Mouse (Mus musculus): Measurements from ENCODE around the gene Cyp2w1. TPM values are rescaled to one million over a fixed set of nuclear protein-coding genes. Genes with fewer than 3 reads are reported as not detected.
A peak's percentile ranks its signal among the peaks of the same experiment; 100 is the strongest.

Cyp2w1 gene
- polyA plus RNA-seq, 1 experiment from 2014 or later: not detected

DNA sequence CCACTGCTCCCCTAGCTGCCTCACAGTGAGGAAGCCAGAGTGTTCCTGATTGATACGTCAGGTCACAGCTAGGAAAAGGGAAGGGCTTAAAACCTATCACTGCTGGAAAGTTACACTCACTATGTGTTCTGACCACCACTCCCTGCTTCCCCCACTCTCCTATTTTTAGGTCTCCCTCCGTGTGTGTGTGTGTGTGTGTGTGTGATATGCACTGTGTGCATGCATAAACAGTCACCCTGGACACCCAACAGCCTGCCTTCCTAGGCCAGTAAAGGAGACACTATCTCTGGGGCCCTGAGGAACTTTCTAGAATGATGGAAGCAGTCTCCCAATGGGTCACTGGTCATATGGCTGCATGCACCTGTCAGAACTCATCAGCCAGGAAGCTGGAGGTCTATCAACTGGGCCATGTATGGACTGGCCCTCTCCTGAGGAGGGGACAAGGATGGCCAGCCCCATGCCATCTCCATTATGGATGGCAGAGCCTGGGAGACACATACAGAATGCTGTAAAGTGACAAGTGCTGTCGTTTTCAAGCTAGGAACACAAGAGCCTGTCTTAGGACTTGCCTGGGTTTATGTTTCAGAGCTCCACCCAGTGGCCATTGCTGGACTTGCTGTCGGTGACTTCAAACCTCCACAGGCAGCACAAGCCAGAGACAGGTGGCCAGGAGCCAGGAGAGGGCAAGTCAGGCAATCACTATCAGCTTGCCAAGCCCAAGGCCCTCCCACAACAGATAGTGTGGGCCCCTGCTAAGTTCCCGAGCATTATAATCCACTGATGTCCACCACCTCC lies 45.7 kb downstream of the Cyp2w1 start:
- no peak overlapping the region for H3K4me3 ChIP-seq (ENCODE audit: low read depth, low read length)
- H3K36me3 ChIP-seq (replicated peaks; ENCODE audit: insufficient read depth, low read length): peaks cover 22% of the 10 kb centered on the region
- 0 out of 2 replicates have a peak overlapping the region, but pooled peaks have one; percentile 12 for H3K9ac ChIP-seq (replicated peaks)
- peak overlapping the region; percentile 17; the same call in 1 of the 2 replicates for H3K27ac ChIP-seq (ENCODE audit: low read depth)
- H3K4me1 ChIP-seq (ENCODE audit: insufficient read depth): peaks cover 29% of the 10 kb centered on the region
- DNase-seq: peak; percentile 96
- peak; percentile 86 for ATAC-seq
- 29% methylated on average over 5 of the region's 5 CpGs for WGBS (ENCODE audit: insufficient replicate concordance)
- TF ChIP-seq EP300 (IDR thresholded peaks at IDR 0.05; ENCODE audit: low read depth) (peak; percentile 68; the same call in 1 of the 2 replicates), CTCF (IDR thresholded peaks at IDR 0.05; ENCODE audit: low read depth) (peak; percentile 97)
- H3K27me3 ChIP-seq (ENCODE audit: insufficient read depth, low read length): no peaks in the 10 kb centered on the region
- peak overlapping the region; percentile 47 for H3K4me2 ChIP-seq (ENCODE audit: low read depth, low read length)
- H3K9me3 ChIP-seq (ENCODE audit: low read length): no peaks in the 10 kb centered on the region

DNA sequence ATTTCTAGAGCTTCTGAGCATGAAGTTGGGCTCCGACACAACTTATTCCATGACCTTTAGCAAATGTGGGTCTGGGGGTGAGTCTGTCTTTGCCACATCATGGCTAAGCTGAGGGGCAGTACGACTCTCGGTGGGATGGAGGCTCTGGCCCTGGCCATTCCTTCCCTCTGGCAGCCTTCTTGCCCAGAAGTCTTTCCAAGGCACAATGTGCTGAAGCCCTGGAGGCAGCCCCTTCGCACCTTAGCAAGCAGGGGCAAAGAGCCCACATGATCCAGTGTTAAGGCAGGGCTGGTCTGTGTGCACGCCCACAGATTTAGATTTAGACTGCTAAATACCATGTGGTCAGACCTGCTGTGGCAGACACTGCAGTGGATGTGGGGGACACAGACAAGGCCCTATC lies 46.4 kb downstream of the Cyp2w1 start:
- Histone ChIP-seq H3K27me3 (ENCODE audit: insufficient read depth, low read length) (no peaks in the 10 kb centered on the region), H3K36me3 (replicated peaks; ENCODE audit: insufficient read depth, low read length) (peaks cover 16% of the 10 kb centered on the region), H3K9ac (replicated peaks) (0 out of 2 replicates have a peak overlapping the region, but pooled peaks have one; percentile 12), H3K4me3 (ENCODE audit: low read depth, low read length) (no peak overlapping the region), H3K9me3 (ENCODE audit: low read length) (no peaks in the 10 kb centered on the region), H3K4me1 (ENCODE audit: insufficient read depth) (peaks cover 30% of the 10 kb centered on the region), H3K4me2 (ENCODE audit: low read depth, low read length) (peak overlapping the region; percentile 47), H3K27ac (ENCODE audit: low read depth) (no peak overlapping the region)
- DNase-seq (no peak), ATAC-seq (no peak)
- TF ChIP-seq EP300 (IDR thresholded peaks at IDR 0.05; ENCODE audit: low read depth) (no peak; the same call in 1 of the 2 replicates), CTCF (IDR thresholded peaks at IDR 0.05; ENCODE audit: low read depth) (no peak)
- WGBS (ENCODE audit: insufficient replicate concordance): 76% methylated on average over 5 of the region's 5 CpGs

DNA sequence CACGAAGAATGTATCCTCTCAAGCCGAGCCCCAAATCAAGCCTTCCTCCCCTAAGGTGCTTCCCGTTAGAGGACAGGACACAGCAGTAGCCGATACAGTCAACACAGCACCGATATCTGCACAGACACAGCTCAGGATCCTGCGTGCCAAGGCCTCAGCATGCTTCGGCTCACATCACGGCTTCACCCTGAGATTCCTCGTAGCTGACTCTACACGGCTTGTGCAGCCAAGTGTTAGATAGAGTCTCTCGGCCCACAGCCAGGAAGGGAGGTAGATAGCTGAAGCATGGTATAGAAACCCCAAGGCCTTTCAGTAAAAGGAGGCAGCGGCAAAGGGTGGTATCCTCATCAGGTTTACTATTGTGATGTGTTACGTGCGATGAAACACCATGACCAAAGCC lies 47.6 kb downstream of the Cyp2w1 start:
- Histone ChIP-seq H3K4me1 (ENCODE audit: insufficient read depth) (peaks cover 23% of the 10 kb centered on the region), H3K36me3 (replicated peaks; ENCODE audit: insufficient read depth, low read length) (peaks cover 3% of the 10 kb centered on the region; the same call in 1 of the 2 replicates), H3K27me3 (ENCODE audit: insufficient read depth, low read length) (no peaks in the 10 kb centered on the region), H3K27ac (ENCODE audit: low read depth) (no peak overlapping the region), H3K9ac (replicated peaks) (no peak overlapping the region), H3K9me3 (ENCODE audit: low read length) (no peaks in the 10 kb centered on the region), H3K4me2 (ENCODE audit: low read depth, low read length) (no peak overlapping the region), H3K4me3 (ENCODE audit: low read depth, low read length) (no peak overlapping the region)
- ATAC-seq (no peak), DNase-seq (no peak)
- TF ChIP-seq CTCF (IDR thresholded peaks at IDR 0.05; ENCODE audit: low read depth): no peak
- TF ChIP-seq EP300 (IDR thresholded peaks at IDR 0.05; ENCODE audit: low read depth): no peak
- WGBS (ENCODE audit: insufficient replicate concordance): 85% methylated on average over 14 of the region's 14 CpGs

DNA sequence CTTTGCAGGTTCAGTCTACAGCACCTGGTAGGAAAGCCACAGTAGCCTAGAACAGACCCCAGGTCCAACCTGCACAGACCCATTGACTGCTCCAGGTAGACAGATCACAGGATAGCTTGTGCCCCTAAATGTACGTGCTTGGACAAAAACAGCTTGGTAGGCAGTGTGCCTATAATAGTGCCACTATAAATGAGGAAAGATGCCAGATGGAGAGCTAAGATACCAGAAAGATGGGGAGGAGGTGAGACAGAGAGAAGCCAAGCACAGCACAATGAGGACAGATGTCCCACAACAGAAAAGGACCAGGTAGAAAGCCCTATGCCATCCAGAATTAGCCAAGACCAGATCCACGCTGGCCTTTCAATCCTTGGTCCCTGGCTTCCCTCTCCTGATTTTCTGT lies 49.7 kb downstream of the Cyp2w1 start:
- no peak for TF ChIP-seq CTCF (IDR thresholded peaks at IDR 0.05; ENCODE audit: low read depth)
- TF ChIP-seq EP300 (IDR thresholded peaks at IDR 0.05; ENCODE audit: low read depth): no peak
- no peak overlapping the region for H3K9ac ChIP-seq (replicated peaks)
- DNase-seq: no peak
- no peak for ATAC-seq
- no peaks in the 10 kb centered on the region for H3K9me3 ChIP-seq (ENCODE audit: low read length)
- no peak overlapping the region for H3K4me3 ChIP-seq (ENCODE audit: low read depth, low read length)
- H3K36me3 ChIP-seq (replicated peaks; ENCODE audit: insufficient read depth, low read length): no peaks in the 10 kb centered on the region
- H3K4me2 ChIP-seq (ENCODE audit: low read depth, low read length): no peak overlapping the region
- H3K27me3 ChIP-seq (ENCODE audit: insufficient read depth, low read length): no peaks in the 10 kb centered on the region
- peaks cover 26% of the 10 kb centered on the region for H3K4me1 ChIP-seq (ENCODE audit: insufficient read depth)
- 80% methylated on average over 2 of the region's 2 CpGs for WGBS (ENCODE audit: insufficient replicate concordance)
- H3K27ac ChIP-seq (ENCODE audit: low read depth): no peak overlapping the region

DNA sequence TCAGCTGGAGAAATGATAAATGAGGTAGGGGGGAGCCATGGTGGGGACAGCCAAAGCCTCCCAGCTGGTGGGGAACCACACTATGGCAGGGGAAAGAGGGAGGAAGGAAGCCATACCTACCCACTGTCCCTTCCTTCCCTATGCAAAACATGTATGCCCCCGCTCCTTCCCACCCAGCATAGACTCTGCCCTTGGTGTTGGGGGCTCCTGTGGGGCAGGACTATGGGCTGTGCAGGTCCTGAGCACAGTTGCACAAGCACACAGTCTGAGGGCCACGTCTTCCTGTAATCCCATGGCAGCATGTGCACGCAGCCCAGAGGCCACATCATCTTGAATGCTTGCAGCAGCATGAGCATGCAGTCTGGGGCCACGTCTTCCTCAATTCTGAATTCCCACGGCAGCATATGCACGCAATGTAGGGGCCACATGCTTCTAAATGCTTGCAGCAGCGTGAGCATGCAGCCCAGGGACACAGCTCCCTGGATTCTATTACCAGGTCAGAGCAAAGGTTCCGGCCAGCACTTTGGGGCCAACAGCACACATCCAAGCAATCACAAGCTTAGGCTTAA lies 51.4 kb downstream of the Cyp2w1 start:
- Histone ChIP-seq H3K27me3 (ENCODE audit: insufficient read depth, low read length) (no peaks in the 10 kb centered on the region), H3K4me1 (ENCODE audit: insufficient read depth) (peaks cover 20% of the 10 kb centered on the region), H3K9me3 (ENCODE audit: low read length) (no peaks in the 10 kb centered on the region), H3K9ac (replicated peaks) (no peak overlapping the region), H3K27ac (ENCODE audit: low read depth) (peak overlapping the region; percentile 91), H3K4me2 (ENCODE audit: low read depth, low read length) (peak overlapping the region; percentile 52; the same call in 1 of the 2 replicates), H3K4me3 (ENCODE audit: low read depth, low read length) (no peak overlapping the region), H3K36me3 (replicated peaks; ENCODE audit: insufficient read depth, low read length) (no peaks in the 10 kb centered on the region)
- DNase-seq: peak; percentile 47
- ATAC-seq: peak; percentile 6; the same call in 1 of the 2 replicates
- no peak for TF ChIP-seq EP300 (IDR thresholded peaks at IDR 0.05; ENCODE audit: low read depth)
- no peak for TF ChIP-seq CTCF (IDR thresholded peaks at IDR 0.05; ENCODE audit: low read depth)
- WGBS (ENCODE audit: insufficient replicate concordance): 54% methylated on average over 8 of the region's 8 CpGs

DNA sequence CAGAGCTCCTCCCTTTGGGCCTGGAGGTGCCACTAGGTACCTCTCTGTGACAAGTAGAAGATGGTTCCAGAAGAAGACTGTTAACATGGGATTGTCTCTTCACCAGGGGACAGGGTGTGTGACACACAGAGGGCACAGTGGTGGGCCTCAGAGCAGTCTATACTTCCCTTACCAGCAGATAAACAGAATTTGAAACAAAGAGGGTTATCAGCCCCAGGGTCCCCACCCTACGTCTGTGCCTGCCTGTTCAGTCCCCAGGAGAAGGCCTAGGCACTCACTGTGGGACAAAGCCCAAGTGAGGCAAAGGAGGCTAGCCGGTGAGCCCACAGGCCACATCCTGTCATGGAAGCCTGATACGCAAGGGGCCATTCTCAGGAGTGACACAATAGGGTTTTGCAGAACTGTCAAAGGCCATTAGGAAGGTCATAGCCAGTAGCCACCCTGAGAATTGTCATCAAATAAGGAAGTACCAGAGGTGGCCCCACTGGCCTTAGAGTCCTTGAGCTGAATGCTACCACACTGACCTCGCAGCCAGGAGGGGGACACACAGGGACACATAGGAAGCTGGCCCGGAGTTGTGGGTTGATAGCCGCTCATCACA lies 52.5 kb downstream of the Cyp2w1 start, which contains the start of gene C130050O18Rik:
Gene C130050O18Rik, plus strand, starts transcription at position 480 of the 601 bp plus-strand sequence.
- H3K4me2 ChIP-seq (ENCODE audit: low read depth, low read length): peak within 1 kb of the TSS; percentile 52
- no peaks in the 10 kb centered on the region for H3K36me3 ChIP-seq (replicated peaks; ENCODE audit: insufficient read depth, low read length)
- H3K4me1 ChIP-seq (ENCODE audit: insufficient read depth): peaks cover 25% of the 10 kb centered on the region
- WGBS (ENCODE audit: insufficient replicate concordance): 37% methylated on average over 6 of the region's 6 CpGs
- H3K27ac ChIP-seq (ENCODE audit: low read depth): peak within 1 kb of the TSS; percentile 91
- H3K9ac ChIP-seq (replicated peaks): peak within 1 kb of the TSS; percentile 51; the same call in 1 of the 2 replicates
- no peaks in the 10 kb centered on the region for H3K27me3 ChIP-seq (ENCODE audit: insufficient read depth, low read length)
- no peak for TF ChIP-seq CTCF (IDR thresholded peaks at IDR 0.05; ENCODE audit: low read depth)
- no peak for TF ChIP-seq EP300 (IDR thresholded peaks at IDR 0.05; ENCODE audit: low read depth)
- ATAC-seq: peak; percentile 42
- DNase-seq: peak; percentile 52
- no peaks in the 10 kb centered on the region for H3K9me3 ChIP-seq (ENCODE audit: low read length)
- H3K4me3 ChIP-seq (ENCODE audit: low read depth, low read length): peak within 1 kb of the TSS; percentile 29; the same call in 1 of the 2 replicates

All from liver, postnatal 0 days (tissue).